Mouse (Mus musculus): ENCODE measurements around the gene Obsl1.

Gene Obsl1

GRCm38 (mm10) chr1:75505956-75506831, at the start of gene Obsl1:
Gene Obsl1 (minus strand): TSS chr1:75506452.
- DNase-seq (ENCODE audit: low spot score in 2 of 2) = no peak

GRCm38 (mm10) chr1:75555680-75556079, 49.4 kb upstream of the Obsl1 start:
- no peak for DNase-seq (ENCODE audit: low spot score in 2 of 2)

- no peak for DNase-seq (ENCODE audit: low spot score in 2 of 2)
Observed at GRCm38 (mm10) chr1:75550586-75550985, 44.3 kb upstream of the Obsl1 start.

- no peak for DNase-seq (ENCODE audit: low spot score in 2 of 2)
Observed at GRCm38 (mm10) chr1:75549289-75550279, 43.3 kb upstream of the Obsl1 start.

GRCm38 (mm10) chr1:75548871-75549270, 42.6 kb upstream of the Obsl1 start:
- no peak for DNase-seq (ENCODE audit: low spot score in 2 of 2)

DNA sequence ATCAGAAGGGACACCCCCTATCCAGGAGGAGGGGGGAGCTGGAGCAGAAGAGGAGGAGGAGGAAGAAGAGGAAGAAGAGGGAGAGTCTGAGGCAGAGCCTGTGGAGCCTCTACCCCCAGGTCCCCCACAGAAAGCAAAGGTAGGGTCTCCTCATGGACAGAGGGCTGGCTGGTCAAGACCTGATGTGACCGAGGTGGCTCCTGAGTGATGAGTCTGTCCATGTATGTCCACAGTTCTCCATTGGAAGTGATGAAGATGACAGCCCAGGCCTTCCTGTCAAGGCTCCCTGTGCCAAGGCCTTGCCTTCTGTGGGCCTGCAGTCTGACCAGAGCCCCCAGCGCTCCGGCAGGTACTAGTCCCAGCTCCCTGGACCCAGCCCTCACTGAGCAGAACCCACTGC, 41.8 kb upstream of the Obsl1 start:
- DNase-seq (ENCODE audit: low spot score in 2 of 2) = no peak

DNA sequence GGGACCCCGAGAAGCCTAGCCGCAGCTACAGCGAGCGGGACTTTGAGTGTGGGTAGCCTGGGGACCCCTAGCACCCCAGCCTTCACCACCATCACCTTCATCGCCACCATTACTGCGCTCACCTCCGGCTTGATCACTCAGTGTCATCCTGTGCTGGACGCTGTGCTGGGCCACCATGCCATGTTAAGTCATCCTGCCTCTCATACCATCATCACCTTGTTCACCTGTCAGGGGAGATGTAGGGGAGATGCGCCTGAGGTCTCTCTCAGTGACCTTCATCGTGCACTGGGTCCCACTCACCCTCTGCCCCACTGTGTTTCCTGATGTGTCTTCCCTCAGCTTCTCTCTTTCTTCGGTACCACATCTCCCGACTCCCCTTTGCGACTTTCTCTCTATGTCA, 41.1 kb upstream of the Obsl1 start:
- DNase-seq (ENCODE audit: low spot score in 2 of 2) = no peak

GRCm38 (mm10) chr1:75545965-75546956, 40.0 kb upstream of the Obsl1 start, which contains the start of gene Slc4a3:
Gene Slc4a3 (plus strand): TSS chr1:75546266.
- DNase-seq (ENCODE audit: low spot score in 2 of 2) = peak in 1 of 2 experiments; percentile 42

DNA sequence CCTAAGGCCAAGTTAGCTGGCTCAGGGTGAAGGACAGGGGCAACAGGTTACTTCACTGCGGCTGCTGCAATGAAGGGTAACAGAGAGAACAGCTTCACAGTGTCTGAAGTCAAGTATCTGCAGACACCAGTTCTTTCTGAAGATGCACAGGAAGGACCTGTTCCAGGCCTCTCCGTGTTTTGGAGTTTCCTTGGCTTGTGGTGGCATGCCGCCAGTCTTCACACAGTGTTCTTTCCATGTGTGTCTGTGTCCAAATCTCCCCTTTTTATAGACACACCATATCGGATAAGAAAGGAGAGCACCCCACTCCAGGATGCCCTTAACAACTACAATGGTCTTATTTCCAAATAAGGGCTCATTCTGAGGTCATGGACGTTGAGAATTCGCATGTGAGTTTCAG, 38.1 kb upstream of the Obsl1 start:
- DNase-seq (ENCODE audit: low spot score in 2 of 2) = no peak

DNA sequence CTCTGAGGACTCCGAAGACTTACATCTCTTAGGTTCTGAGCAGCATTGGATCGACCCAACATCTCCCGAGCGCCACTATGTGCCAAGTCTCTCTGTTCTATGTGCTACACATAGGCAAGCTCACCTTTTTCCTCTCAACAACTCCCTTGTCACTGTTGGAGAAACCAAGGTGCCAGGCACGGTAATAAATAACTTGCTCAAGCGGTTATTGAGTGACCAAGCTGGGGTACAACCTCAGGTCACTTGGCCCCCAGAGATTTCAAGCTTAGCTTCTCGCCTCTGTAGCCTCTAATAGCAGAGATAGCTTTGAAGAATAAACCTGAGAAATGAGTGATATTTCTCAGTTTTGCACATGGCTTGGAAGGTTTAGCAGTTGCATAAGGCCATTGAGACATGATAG, 35.2 kb upstream of the Obsl1 start:
- DNase-seq (ENCODE audit: low spot score in 2 of 2) = no peak

- no peak for DNase-seq (ENCODE audit: low spot score in 2 of 2)
Observed at GRCm38 (mm10) chr1:75538597-75539190, 32.4 kb upstream of the Obsl1 start.

- DNase-seq (ENCODE audit: low spot score in 2 of 2) = no peak
Observed at GRCm38 (mm10) chr1:75537587-75537986, 31.3 kb upstream of the Obsl1 start.

GRCm38 (mm10) chr1:75533325-75534252, 27.3 kb upstream of the Obsl1 start:
- no peak for DNase-seq (ENCODE audit: low spot score in 2 of 2)

- DNase-seq (ENCODE audit: low spot score in 2 of 2) = no peak
Observed at GRCm38 (mm10) chr1:75532280-75533172, 26.3 kb upstream of the Obsl1 start.

DNA sequence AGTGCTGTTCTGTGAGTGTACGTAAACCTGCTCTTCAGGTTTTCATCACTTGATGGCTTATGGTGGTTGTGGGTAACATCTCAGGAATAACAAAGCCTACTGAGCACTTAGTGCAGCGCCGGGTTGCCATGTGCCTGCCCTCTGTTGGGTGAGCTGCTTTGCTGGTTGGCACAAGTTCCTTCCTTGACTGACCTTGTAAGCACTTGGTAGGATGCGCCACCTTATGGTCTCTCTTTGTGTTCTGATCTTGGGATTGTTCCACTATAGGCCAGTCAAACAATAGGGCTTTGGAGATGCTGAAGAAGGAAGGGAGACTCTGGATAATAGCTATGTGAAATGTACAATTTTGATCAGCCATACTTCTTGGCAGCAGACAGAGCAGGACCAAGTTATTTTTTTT, 24.3 kb upstream of the Obsl1 start:
- no peak for DNase-seq (ENCODE audit: low spot score in 2 of 2)

- no peak for DNase-seq (ENCODE audit: low spot score in 2 of 2)
Observed at GRCm38 (mm10) chr1:75524679-75525078, 18.4 kb upstream of the Obsl1 start.

- peak; percentile 82 to 89 for DNase-seq (ENCODE audit: low spot score in 2 of 2)
Observed at GRCm38 (mm10) chr1:75521321-75522031, 15.2 kb upstream of the Obsl1 start, which contains the start of gene Stk11ip. Gene Stk11ip (plus strand): TSS chr1:75521529.

DNA sequence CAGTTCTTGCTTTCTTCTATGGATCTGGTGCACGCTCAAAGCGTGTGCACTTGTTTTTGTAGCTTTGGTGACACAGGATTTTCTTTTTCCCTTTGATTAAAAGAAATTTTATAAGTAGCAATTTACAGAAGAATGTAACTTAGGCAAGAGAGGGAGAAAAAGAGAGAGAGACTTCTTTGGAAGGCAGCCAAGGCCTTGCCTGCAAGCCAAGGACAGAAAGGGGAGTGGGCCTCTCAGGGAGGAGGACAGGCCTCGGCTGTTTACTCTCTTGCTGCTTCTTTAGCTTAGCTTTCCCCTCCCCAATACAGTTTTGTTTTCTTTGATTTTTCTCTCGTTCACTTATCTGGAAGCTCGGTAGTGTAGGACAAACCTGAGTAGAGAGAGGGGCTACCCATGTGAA, 13.3 kb upstream of the Obsl1 start:
- no peak for DNase-seq (ENCODE audit: low spot score in 2 of 2)

All from frontal cortex, postnatal 25 days (tissue).